Mouse (Mus musculus) lung, embryonic 14.5 days (tissue): ENCODE results near the gene Tent4a. TPM values are rescaled to one million over a fixed set of nuclear protein-coding genes. Genes with fewer than 3 reads are reported as not detected.
A peak's percentile ranks its signal among the peaks of the same experiment; 100 is the strongest.

Experiments
- ATAC-seq: fragments of 200-750 bp; cut with Nextera tagmentation; 2 replicates; pipeline ENCODE4 v1.8.0; 2017; ENCODE audit warnings: mild to moderate bottlenecking, moderate TSS enrichment, moderate library complexity; ENCODE audit not compliant: insufficient read depth
- DNase-seq: peaks from one replicate; pipeline ENCODE4 v3.0.0-alpha.2; 2015
- H3K27ac ChIP-seq: fragments of 300-500 bp; sonication (generic); 2 replicates; pipeline ENCODE4 v1.5.1; 2014; ENCODE audit warnings: low read depth, mild to moderate bottlenecking, moderate library complexity
- H3K27me3 ChIP-seq: fragments of 300-500 bp; sonication (generic); 2 replicates; pipeline ENCODE4 v1.6.1; 2014; ENCODE audit warnings: low read length, control low read depth; ENCODE audit not compliant: insufficient read depth
- H3K36me3 ChIP-seq: fragments of 300-500 bp; sonication (generic); 2 replicates; pipeline ENCODE4 v1.6.1; 2014; ENCODE audit warnings: control low read depth; ENCODE audit not compliant: insufficient read depth
- H3K4me1 ChIP-seq: fragments of 300-500 bp; sonication (generic); 2 replicates; pipeline ENCODE4 v1.6.1; 2014; ENCODE audit warnings: antibody characterized with exemption, control low read depth; ENCODE audit not compliant: insufficient read depth
- H3K4me2 ChIP-seq: fragments of 300-500 bp; sonication (generic); 2 replicates; pipeline ENCODE4 v1.6.1; 2014; ENCODE audit warnings: mild to moderate bottlenecking
- H3K4me3 ChIP-seq: fragments of 300-500 bp; sonication (generic); 2 replicates; pipeline ENCODE4 v1.5.1; 2014; ENCODE audit warnings: low read depth, low read length
- H3K9ac ChIP-seq: fragments of 300-500 bp; sonication (generic); 2 replicates; pipeline ENCODE4 v1.6.1; 2014
- H3K9me3 ChIP-seq: fragments of 300-500 bp; sonication (generic); 2 replicates; pipeline ENCODE4 v1.6.1; 2016; ENCODE audit warnings: low read depth, low read length, control low read depth
- CTCF ChIP-seq: IDR thresholded peaks from 2 replicates; pipeline ENCODE4 v1.5.1; 2016; ENCODE audit warnings: antibody characterized with exemption, low read depth
- WGBS: fragments of 180-500 bp; shearing (Covaris S2); extraction: QIAGEN DNeasy Blood & Tissue Kit; methylation state at CpG from one replicate; pipeline ENCODE4 v1.1.7; 2014; 5-methylcytosine and 5-hydroxymethylcytosine counted together
- polyA plus RNA-seq: library from polyadenylated mRNA; unstranded; fragments of >200 nt; fragmentation: Nextera tagmentation; extraction: Ambion mirVana; gene quantifications from 2 replicates; pipeline ENCODE4 v1.2.1, GENCODE M21; 2014

Gene Tent4a
- polyA plus RNA-seq, 1 experiment from 2014 or later: 8.9 TPM

DNA sequence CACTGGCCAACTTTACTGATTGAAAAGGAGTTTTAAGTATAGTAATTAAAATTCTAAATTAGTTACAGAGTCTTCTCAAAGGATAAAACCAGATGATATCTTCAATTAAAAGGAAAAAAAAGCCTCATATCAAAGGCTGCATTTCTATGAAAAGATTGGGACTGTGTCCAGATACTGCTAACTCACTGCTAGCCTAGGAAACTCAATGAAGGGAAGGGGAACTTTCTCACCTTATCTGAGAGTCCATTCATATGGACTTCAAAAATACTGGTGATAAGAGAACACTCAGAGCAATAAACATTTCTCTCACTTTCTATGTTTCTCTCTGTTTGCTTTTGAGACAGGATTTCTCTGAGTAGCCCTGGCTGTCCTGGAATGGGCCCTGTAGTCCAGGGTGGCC, 30.2 kb upstream of the Tent4a start:
- no peak for TF ChIP-seq CTCF
- no peak overlapping the region for H3K27ac ChIP-seq

DNA sequence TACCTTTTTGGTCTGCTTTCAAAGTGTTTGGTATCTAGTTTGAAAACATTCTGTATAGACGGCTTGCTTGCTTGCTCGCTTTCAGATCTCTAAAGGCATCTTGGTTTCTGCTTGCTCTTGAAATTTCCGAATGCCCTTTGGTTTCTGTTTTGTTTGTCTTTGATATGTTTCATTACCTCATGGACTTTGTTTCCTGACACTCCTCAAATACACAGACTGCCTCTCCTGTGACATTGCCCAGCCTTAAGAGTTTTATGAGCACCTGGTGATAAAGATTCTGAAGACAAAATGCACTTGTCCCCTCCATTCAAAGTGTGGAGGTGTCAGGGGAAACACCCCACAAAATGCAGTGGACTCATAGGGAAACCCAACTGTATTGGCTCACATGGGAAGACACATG, 29.5 kb upstream of the Tent4a start:
- Histone ChIP-seq H3K27me3 (no peaks in the 10 kb centered on the region), H3K4me2 (no peak overlapping the region), H3K4me1 (no peaks in the 10 kb centered on the region), H3K9me3 (no peaks in the 10 kb centered on the region), H3K9ac (no peak overlapping the region), H3K27ac (no peak overlapping the region), H3K36me3 (no peaks in the 10 kb centered on the region), H3K4me3 (no peak overlapping the region)
- TF ChIP-seq CTCF: no peak
- ATAC-seq (no peak), DNase-seq (no peak)
- 60% methylated on average over 3 of the region's 3 CpGs for WGBS

More for the DNA sequence above, 30.2 kb upstream of the Tent4a start:
- Histone ChIP-seq H3K4me1 (no peaks in the 10 kb centered on the region), H3K9me3 (no peaks in the 10 kb centered on the region), H3K4me2 (no peak overlapping the region), H3K9ac (no peak overlapping the region), H3K27me3 (no peaks in the 10 kb centered on the region), H3K36me3 (no peaks in the 10 kb centered on the region), H3K4me3 (no peak overlapping the region)
- ATAC-seq: no peak
- DNase-seq: no peak

DNA sequence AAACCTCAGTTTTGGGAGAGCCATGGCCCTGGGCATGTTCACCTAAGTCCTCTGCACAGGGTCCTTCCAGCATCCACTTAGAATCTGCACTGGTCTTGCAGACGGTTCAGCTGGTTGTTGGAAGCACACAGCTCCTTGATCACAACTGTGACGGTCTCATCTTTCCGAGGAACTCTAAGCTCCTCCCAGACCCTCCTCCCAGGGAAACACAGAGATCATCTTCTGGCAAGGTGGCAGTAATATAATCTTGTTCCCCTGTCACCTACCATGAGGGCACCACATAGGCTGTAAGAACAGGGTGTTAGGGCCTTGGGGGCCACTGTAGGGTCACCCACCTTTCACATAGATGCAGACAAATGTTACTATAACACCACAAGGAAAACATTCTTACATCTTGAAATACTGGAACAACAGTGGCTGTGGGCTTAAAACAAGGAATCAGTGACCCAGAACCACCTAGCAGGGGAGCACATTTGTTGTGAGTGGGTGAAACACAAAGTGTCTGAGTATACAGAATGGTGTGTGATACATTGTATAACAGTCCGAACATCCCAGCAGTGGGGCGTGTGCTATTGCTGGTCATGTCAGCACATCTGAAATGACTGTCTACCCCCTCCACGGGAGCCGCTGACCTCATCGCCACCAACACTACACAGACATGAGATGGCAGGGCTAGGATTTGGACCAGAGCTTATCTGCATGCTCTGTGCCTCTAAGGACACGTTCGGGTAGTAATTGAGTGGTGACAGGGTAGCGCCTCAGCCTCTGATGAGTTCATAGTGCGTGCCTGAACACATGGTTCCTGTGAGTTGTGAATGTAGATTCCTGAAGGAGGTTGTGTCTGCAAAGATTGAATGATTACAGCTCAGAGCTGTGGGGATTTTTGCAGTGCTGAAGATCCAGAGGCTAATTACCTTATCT, 28.5 kb upstream of the Tent4a start:
- Histone ChIP-seq H3K27ac (no peak overlapping the region), H3K4me1 (no peaks in the 10 kb centered on the region), H3K9me3 (no peaks in the 10 kb centered on the region), H3K9ac (no peak overlapping the region), H3K27me3 (no peaks in the 10 kb centered on the region), H3K36me3 (no peaks in the 10 kb centered on the region), H3K4me2 (no peak overlapping the region), H3K4me3 (no peak overlapping the region)
- TF ChIP-seq CTCF: no peak
- no peak for ATAC-seq
- no peak for DNase-seq
- WGBS: 52% methylated on average over 12 of the region's 12 CpGs

DNA sequence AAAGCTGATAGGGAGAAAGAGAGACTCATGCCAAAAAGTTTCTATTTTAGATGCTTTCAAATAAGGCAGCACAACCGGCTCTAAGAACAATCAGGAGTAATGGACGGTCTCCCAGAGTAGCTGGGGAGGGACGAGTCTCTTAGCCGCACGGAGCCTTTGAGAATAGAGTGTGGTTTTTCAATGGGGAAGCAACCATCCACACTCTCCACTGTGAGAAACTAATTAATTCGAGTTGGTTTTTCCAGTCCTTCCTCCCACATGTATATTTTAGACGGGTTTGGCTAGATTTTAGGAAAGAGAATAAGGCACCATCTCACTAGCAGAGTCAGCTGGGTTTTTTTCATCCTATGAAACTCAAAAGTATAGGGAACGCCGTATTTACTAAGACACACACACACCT, 27.6 kb upstream of the Tent4a start:
- H3K9me3 ChIP-seq: no peaks in the 10 kb centered on the region
- WGBS: 80% methylated on average over 9 of the region's 9 CpGs

DNA sequence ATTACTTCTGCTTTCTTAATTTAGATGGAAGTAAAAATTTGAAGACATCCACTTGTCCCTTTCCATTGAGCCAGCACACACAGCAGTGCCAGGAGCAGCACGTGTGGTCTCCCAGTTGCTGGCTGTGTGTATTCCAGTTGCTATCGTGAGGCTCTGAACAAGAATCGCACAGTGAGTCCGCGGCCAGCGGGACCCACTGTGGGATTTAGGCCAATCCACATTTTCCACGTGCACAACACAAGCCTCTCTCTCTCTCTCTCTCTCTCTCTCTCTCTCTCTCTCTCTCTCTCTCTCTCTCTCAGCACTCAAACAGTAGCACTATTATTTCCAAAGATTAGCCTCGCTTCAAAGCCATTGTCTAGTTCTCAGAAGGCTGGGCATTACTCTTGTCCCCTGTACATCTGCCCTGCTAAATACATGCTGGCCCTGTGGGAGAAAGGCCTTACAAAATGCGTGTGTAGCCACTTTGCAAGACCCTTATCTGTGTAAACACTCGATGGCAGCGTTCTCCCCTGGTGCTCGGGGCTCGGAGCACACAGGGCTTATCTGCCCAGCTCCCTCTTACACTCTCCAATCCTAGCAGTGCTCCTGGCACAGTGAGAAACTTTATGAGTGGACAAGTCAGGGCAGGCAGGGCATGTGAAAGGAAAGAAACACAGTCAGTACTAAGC, 25.0 kb upstream of the Tent4a start:
- Histone ChIP-seq H3K9ac (no peak overlapping the region), H3K4me2 (no peak overlapping the region), H3K27ac (no peak overlapping the region), H3K4me1 (no peaks in the 10 kb centered on the region), H3K9me3 (no peaks in the 10 kb centered on the region), H3K36me3 (no peaks in the 10 kb centered on the region), H3K4me3 (no peak overlapping the region), H3K27me3 (no peaks in the 10 kb centered on the region)
- 47% methylated on average over 13 of the region's 13 CpGs for WGBS
- ATAC-seq (peak; percentile 41; the same call in 1 of the 2 replicates), DNase-seq (no peak)
- TF ChIP-seq CTCF: no peak

More for the DNA sequence above, 27.6 kb upstream of the Tent4a start:
- DNase-seq (no peak), ATAC-seq (no peak)
- H3K4me1 ChIP-seq: no peaks in the 10 kb centered on the region
- no peak overlapping the region for H3K4me3 ChIP-seq
- H3K9ac ChIP-seq: no peak overlapping the region
- TF ChIP-seq CTCF: no peak
- H3K4me2 ChIP-seq: no peak overlapping the region
- no peaks in the 10 kb centered on the region for H3K27me3 ChIP-seq
- no peaks in the 10 kb centered on the region for H3K36me3 ChIP-seq
- no peak overlapping the region for H3K27ac ChIP-seq

DNA sequence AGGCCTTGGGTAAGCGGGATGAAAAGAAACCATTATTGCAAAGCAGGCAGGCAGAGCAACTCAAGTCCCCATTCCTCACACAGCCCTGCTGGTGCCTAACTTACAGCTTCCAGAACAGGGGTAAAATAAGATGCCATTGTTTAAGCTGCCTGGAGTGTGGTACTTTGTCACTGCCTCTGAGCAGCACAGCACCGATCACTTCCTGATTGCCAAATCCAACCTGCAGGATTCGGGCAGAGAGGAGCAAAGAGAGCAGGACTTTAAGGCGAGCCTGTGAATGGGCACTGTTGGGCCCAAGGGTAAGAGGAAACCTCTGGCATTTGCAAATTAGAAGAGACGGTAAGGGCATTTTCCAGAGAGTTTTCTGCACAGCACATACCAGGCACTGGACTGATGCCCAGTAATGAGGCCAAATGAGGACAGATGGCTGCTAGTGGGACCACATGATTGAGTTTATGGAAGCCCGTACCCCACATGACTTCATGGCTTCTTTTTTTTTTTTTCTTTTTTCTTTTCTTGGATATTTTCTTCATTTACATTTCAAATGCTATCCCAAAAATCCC, 23.8 kb upstream of the Tent4a start:
- Histone ChIP-seq H3K4me3 (no peak overlapping the region), H3K9me3 (no peaks in the 10 kb centered on the region), H3K27me3 (no peaks in the 10 kb centered on the region), H3K4me1 (no peaks in the 10 kb centered on the region), H3K9ac (no peak overlapping the region), H3K27ac (no peak overlapping the region), H3K4me2 (no peak overlapping the region), H3K36me3 (no peaks in the 10 kb centered on the region)
- WGBS: 73% methylated on average over 6 of the region's 6 CpGs
- DNase-seq (no peak), ATAC-seq (no peak)
- TF ChIP-seq CTCF: no peak

DNA sequence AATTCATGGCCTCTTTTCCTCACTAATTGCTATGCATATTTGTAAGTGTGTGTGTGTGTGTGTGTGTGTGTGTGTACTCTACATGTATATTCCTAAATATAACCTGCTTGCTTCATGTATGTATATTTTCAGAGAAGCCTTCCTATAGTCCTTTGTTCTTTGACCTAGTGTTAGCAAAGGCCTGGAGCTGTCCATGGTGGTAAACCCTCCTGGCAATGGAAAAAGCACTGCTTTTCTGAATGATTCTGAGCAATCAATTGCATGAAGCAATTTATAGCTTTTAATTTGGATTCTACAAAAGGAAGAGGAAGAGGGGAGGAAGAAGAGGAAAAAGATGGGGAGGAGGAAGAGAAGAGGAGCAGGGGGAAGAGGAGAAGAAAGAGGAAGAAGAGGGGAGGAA, 22.3 kb upstream of the Tent4a start:
- Histone ChIP-seq H3K27me3 (no peaks in the 10 kb centered on the region), H3K9ac (no peak overlapping the region), H3K36me3 (no peaks in the 10 kb centered on the region), H3K4me2 (no peak overlapping the region), H3K9me3 (no peaks in the 10 kb centered on the region), H3K4me3 (no peak overlapping the region), H3K4me1 (no peaks in the 10 kb centered on the region), H3K27ac (no peak overlapping the region)
- TF ChIP-seq CTCF: no peak
- ATAC-seq (no peak), DNase-seq (peak; percentile 70)
